In genomic region chr11:96790681-96791080, GRCm38 (mm10) we compare ENCODE assay signal across 9 mouse cellular contexts. TPM values are rescaled to one million over a fixed set of nuclear protein-coding genes. Genes with fewer than 3 reads are reported as not detected.
DNase-seq lines count a peak whose midpoint lies in the region; ATAC-seq and TF ChIP-seq lines count a peak whose summit lies in the region.
"Had no signal": no experiment of that assay in that cellular context is flagged by ENCODE, and none has a peak within 500 bp of the region (broad histone marks: within the 10 kb centered on the region; RNA-seq: fewer than 3 reads in every experiment).

No protein-coding gene starts in this region.

- no peak for DNase-seq in stomach, postnatal 0 days (ENCODE audit: low spot score)
- no peak for DNase-seq in forebrain, embryonic 11.5 days (ENCODE audit: low spot score)
- no peak for DNase-seq in limb, embryonic 14.5 days (ENCODE audit: low spot score)
- no peak for DNase-seq in adrenal gland, postnatal 4 days (ENCODE audit: low spot score in 2 of 2)
- no peak for DNase-seq in left cerebral cortex, postnatal 10 days (ENCODE audit: extremely low spot score in 1 of 2, low spot score in 2 of 2)
- DNase-seq: adrenal gland, adult 8-10 months had no signal

- H3K27ac ChIP-seq in stomach, embryonic 14.5 days (ENCODE audit: low read length), result no peak overlapping the region
- no peak overlapping the region for H3K27ac ChIP-seq in stomach, postnatal 0 days (replicated peaks)
- H3K27ac ChIP-seq in forebrain, embryonic 11.5 days (ENCODE audit: low read depth, low read length), result no peak overlapping the region
- no peak overlapping the region for H3K27ac ChIP-seq in limb, embryonic 14.5 days (replicated peaks; ENCODE audit: low read depth, low read length)
- H3K27ac ChIP-seq in stomach, embryonic 16.5 days (ENCODE audit: low read length), result no peak overlapping the region

- no peaks in the 10 kb centered on the region for H3K27me3 ChIP-seq in stomach, embryonic 14.5 days (ENCODE audit: control insufficient read depth, insufficient read depth, low read length)
- H3K27me3 ChIP-seq in stomach, postnatal 0 days (ENCODE audit: control insufficient read depth, insufficient read depth, low read length), result no peaks in the 10 kb centered on the region
- no peaks in the 10 kb centered on the region for H3K27me3 ChIP-seq in forebrain, embryonic 11.5 days (ENCODE audit: control insufficient read depth, insufficient read depth, low read length)
- H3K27me3 ChIP-seq in limb, embryonic 14.5 days (ENCODE audit: control insufficient read depth, insufficient read depth, low read length), result no peaks in the 10 kb centered on the region
- H3K27me3 ChIP-seq in stomach, embryonic 16.5 days (ENCODE audit: control insufficient read depth, insufficient read depth, low read length), result no peaks in the 10 kb centered on the region

- no peaks in the 10 kb centered on the region for H3K9me3 ChIP-seq in stomach, embryonic 14.5 days (ENCODE audit: control insufficient read depth, low read depth, low read length)
- no peaks in the 10 kb centered on the region for H3K9me3 ChIP-seq in stomach, postnatal 0 days (ENCODE audit: control insufficient read depth, low read length)
- no peaks in the 10 kb centered on the region for H3K9me3 ChIP-seq in forebrain, embryonic 11.5 days (ENCODE audit: control insufficient read depth, low read length)
- no peaks in the 10 kb centered on the region for H3K9me3 ChIP-seq in limb, embryonic 14.5 days (ENCODE audit: control insufficient read depth, low read length)
- no peaks in the 10 kb centered on the region for H3K9me3 ChIP-seq in stomach, embryonic 16.5 days (replicated peaks; ENCODE audit: control insufficient read depth, low read length)

- intact Hi-C loops in left cerebral cortex, postnatal 10 days (cut with DNase I), result no loop called here

- H3K9ac ChIP-seq in stomach, embryonic 14.5 days (replicated peaks; ENCODE audit: low read depth, low read length), result 0 out of 2 replicates have a peak overlapping the region, but pooled peaks have one; percentile 18
- no peak overlapping the region; the same call in 1 of the 2 replicates for H3K9ac ChIP-seq in stomach, postnatal 0 days (ENCODE audit: low read length)
- peak overlapping the region; percentile 47 for H3K9ac ChIP-seq in forebrain, embryonic 11.5 days (ENCODE audit: low read length)
- H3K9ac ChIP-seq in limb, embryonic 14.5 days (ENCODE audit: low read depth, low read length, severe bottlenecking), result 0 out of 2 replicates have a peak overlapping the region, but pooled peaks have one; percentile 94
- H3K9ac ChIP-seq in stomach, embryonic 16.5 days (ENCODE audit: low read length), result 0 out of 2 replicates have a peak overlapping the region, but pooled peaks have one; percentile 9

- H3K4me3 ChIP-seq in stomach, embryonic 14.5 days (ENCODE audit: low read depth, low read length), result peak overlapping the region; percentile 90
- no peak overlapping the region for H3K4me3 ChIP-seq in stomach, postnatal 0 days (ENCODE audit: low read depth, low read length)
- peak overlapping the region; percentile 93 for H3K4me3 ChIP-seq in forebrain, embryonic 11.5 days (ENCODE audit: low read depth, low read length)
- H3K4me3 ChIP-seq in limb, embryonic 14.5 days (replicated peaks; ENCODE audit: low read length), result peak overlapping the region; percentile 86
- peak overlapping the region; percentile 92 for H3K4me3 ChIP-seq in stomach, embryonic 16.5 days (replicated peaks; ENCODE audit: low read length)

- H3K4me2 ChIP-seq in stomach, embryonic 14.5 days (replicated peaks; ENCODE audit: low read depth, low read length), result peak overlapping the region; percentile 92
- H3K4me2 ChIP-seq in stomach, postnatal 0 days (replicated peaks; ENCODE audit: low read depth), result no peak overlapping the region
- H3K4me2 ChIP-seq in forebrain, embryonic 11.5 days (ENCODE audit: low read depth, low read length, severe bottlenecking), result peak overlapping the region; percentile 89
- peak overlapping the region; percentile 90 for H3K4me2 ChIP-seq in limb, embryonic 14.5 days (replicated peaks; ENCODE audit: low read depth, low read length, severe bottlenecking)
- H3K4me2 ChIP-seq in stomach, embryonic 16.5 days (ENCODE audit: low read depth, low read length), result peak overlapping the region; percentile 81

- peaks cover 8% of the 10 kb centered on the region; the same call in 1 of the 2 replicates for H3K4me1 ChIP-seq in stomach, embryonic 14.5 days (ENCODE audit: control insufficient read depth, insufficient read depth, low read length)
- H3K4me1 ChIP-seq in stomach, postnatal 0 days (replicated peaks; ENCODE audit: control insufficient read depth, insufficient read depth), result peaks cover 6% of the 10 kb centered on the region
- H3K4me1 ChIP-seq in forebrain, embryonic 11.5 days (replicated peaks; ENCODE audit: control insufficient read depth, insufficient read depth, low read length), result peaks cover 9% of the 10 kb centered on the region
- peaks cover 12% of the 10 kb centered on the region for H3K4me1 ChIP-seq in limb, embryonic 14.5 days (ENCODE audit: control insufficient read depth, insufficient read depth, low read length)
- H3K4me1 ChIP-seq in stomach, embryonic 16.5 days (ENCODE audit: control insufficient read depth, insufficient read depth, low read length), result peaks cover 13% of the 10 kb centered on the region

- TF ChIP-seq EP300 in stomach, postnatal 0 days (optimal IDR thresholded peaks at IDR 0.05), result no peak

- no peak for TF ChIP-seq CTCF in stomach, postnatal 0 days (IDR thresholded peaks at IDR 0.05; ENCODE audit: low read depth)

- no peak for TF ChIP-seq POLR2A in limb, embryonic 14.5 days (IDR thresholded peaks at IDR 0.05; ENCODE audit: borderline replicate concordance, extremely low read depth, insufficient read depth, insufficient read length)

- H3K36me3 ChIP-seq in stomach, embryonic 14.5 days (ENCODE audit: control insufficient read depth, insufficient read depth, low read length), result peaks cover 17% of the 10 kb centered on the region; the same call in 1 of the 2 replicates
- no peaks in the 10 kb centered on the region for H3K36me3 ChIP-seq in stomach, postnatal 0 days (ENCODE audit: control insufficient read depth, insufficient read depth, low read length)
- H3K36me3 ChIP-seq in forebrain, embryonic 11.5 days (ENCODE audit: control insufficient read depth, insufficient read depth, low read length), result no peaks in the 10 kb centered on the region; the same call in 1 of the 2 replicates
- peaks cover 8% of the 10 kb centered on the region; the same call in 1 of the 2 replicates for H3K36me3 ChIP-seq in limb, embryonic 14.5 days (ENCODE audit: control insufficient read depth, insufficient read depth, low read length)
- H3K36me3 ChIP-seq in stomach, embryonic 16.5 days (ENCODE audit: control insufficient read depth, insufficient read depth, low read length), result no peaks in the 10 kb centered on the region

- WGBS in stomach, embryonic 14.5 days, result 17% methylated on average over 1 of the region's 1 CpGs
- WGBS in stomach, postnatal 0 days, result 10% methylated on average over 1 of the region's 1 CpGs
- 0% methylated on average over 1 of the region's 1 CpGs for WGBS in forebrain, embryonic 11.5 days
- WGBS in limb, embryonic 14.5 days, result 4% methylated on average over 1 of the region's 1 CpGs
- 7% methylated on average over 1 of the region's 1 CpGs for WGBS in stomach, embryonic 16.5 days

- no peak for ATAC-seq in stomach, embryonic 14.5 days (ENCODE audit: insufficient number of reproducible peaks, insufficient read depth, low FRiP score, low read depth)
- no peak for ATAC-seq in stomach, postnatal 0 days (ENCODE audit: low FRiP score, low TSS enrichment)
- ATAC-seq in forebrain, embryonic 11.5 days (replicated peaks; ENCODE audit: low FRiP score), result no peak
- ATAC-seq in limb, embryonic 14.5 days (ENCODE audit: low FRiP score, low read depth), result no peak
- ATAC-seq in stomach, embryonic 16.5 days (ENCODE audit: insufficient read depth, low FRiP score), result no peak
- ATAC-seq in megakaryocyte progenitor cell, adult 5-6 weeks (replicated peaks; ENCODE audit: poor library complexity), result no peak

RNA-seq across cellular contexts. Expression of gene Cbx1, which starts 1.8 kb away (rescaled TPM):
- polyA plus RNA-seq in stomach, embryonic 14.5 days (2014; fragmentation: Nextera tagmentation; extraction: Ambion mirVana), result 100 and 105 TPM in 2 replicates
- polyA plus RNA-seq in stomach, postnatal 0 days (2015; fragmentation: Nextera tagmentation; extraction: Ambion mirVana), result 30.5 and 38.7 TPM in 2 replicates
- polyA plus RNA-seq in forebrain, embryonic 11.5 days (2014; fragmentation: Nextera tagmentation; extraction: Ambion mirVana), result 140 and 150 TPM in 2 replicates
- 68.4 and 98.9 TPM in 2 replicates for polyA plus RNA-seq in limb, embryonic 14.5 days (2012; rRNA removed)
- 87.8 and 98.5 TPM in 2 replicates for polyA plus RNA-seq in limb, embryonic 14.5 days (2014; fragmentation: Nextera tagmentation; extraction: Ambion mirVana)
- polyA plus RNA-seq in stomach, embryonic 16.5 days (2015; fragmentation: Nextera tagmentation; extraction: Ambion mirVana), result 67.5 and 75.1 TPM in 2 replicates
- total RNA-seq in adrenal gland, postnatal 4 days (2021), result 100 to 1,000 TPM in 1 of 2 experiments, 10 to 100 TPM in 1; 93.5 to 109 TPM
- total RNA-seq in megakaryocyte progenitor cell, adult 5-6 weeks (2015), result 61.3 and 70.5 TPM in 2 replicates
- total RNA-seq in megakaryocyte progenitor cell, adult 5-6 weeks (2017), result 94.4 and 116 TPM in 2 replicates
- 10 to 100 TPM; 49.3 to 52.2 TPM for total RNA-seq in left cerebral cortex, postnatal 10 days (2021)

RNA-seq across cellular contexts. Expression of gene Snx11, which starts 13.3 kb away (rescaled TPM):
- 8.3 and 9.6 TPM in 2 replicates for polyA plus RNA-seq in stomach, embryonic 14.5 days (2014; fragmentation: Nextera tagmentation; extraction: Ambion mirVana)
- 17.6 and 17.8 TPM in 2 replicates for polyA plus RNA-seq in stomach, postnatal 0 days (2015; fragmentation: Nextera tagmentation; extraction: Ambion mirVana)
- 17.5 and 26.9 TPM in 2 replicates for polyA plus RNA-seq in forebrain, embryonic 11.5 days (2014; fragmentation: Nextera tagmentation; extraction: Ambion mirVana)
- polyA plus RNA-seq in limb, embryonic 14.5 days (2012; rRNA removed), result 28.3 and 28.7 TPM in 2 replicates
- polyA plus RNA-seq in limb, embryonic 14.5 days (2014; fragmentation: Nextera tagmentation; extraction: Ambion mirVana), result 11.9 and 13.3 TPM in 2 replicates
- 14.6 and 14.9 TPM in 2 replicates for polyA plus RNA-seq in stomach, embryonic 16.5 days (2015; fragmentation: Nextera tagmentation; extraction: Ambion mirVana)
- 10 to 100 TPM; 27.8 TPM for total RNA-seq in adrenal gland, postnatal 4 days (2021)
- 8.6 and 9.6 TPM in 2 replicates for total RNA-seq in megakaryocyte progenitor cell, adult 5-6 weeks (2015)
- 16.9 and 17.3 TPM in 2 replicates for total RNA-seq in megakaryocyte progenitor cell, adult 5-6 weeks (2017)
- 10 to 100 TPM; 43.1 to 43.2 TPM for total RNA-seq in left cerebral cortex, postnatal 10 days (2021)

RNA-seq across cellular contexts. Expression of gene Nfe2l1, which starts 39.1 kb away (rescaled TPM):
- polyA plus RNA-seq in stomach, embryonic 14.5 days (2014; fragmentation: Nextera tagmentation; extraction: Ambion mirVana), result 30.4 and 36.4 TPM in 2 replicates
- polyA plus RNA-seq in stomach, postnatal 0 days (2015; fragmentation: Nextera tagmentation; extraction: Ambion mirVana), result 32.4 and 35.6 TPM in 2 replicates
- polyA plus RNA-seq in forebrain, embryonic 11.5 days (2014; fragmentation: Nextera tagmentation; extraction: Ambion mirVana), result 38.6 and 42.9 TPM in 2 replicates
- polyA plus RNA-seq in limb, embryonic 14.5 days (2012; rRNA removed), result 94.5 and 125 TPM in 2 replicates
- 42.0 and 49.6 TPM in 2 replicates for polyA plus RNA-seq in limb, embryonic 14.5 days (2014; fragmentation: Nextera tagmentation; extraction: Ambion mirVana)
- polyA plus RNA-seq in stomach, embryonic 16.5 days (2015; fragmentation: Nextera tagmentation; extraction: Ambion mirVana), result 64.8 and 65.7 TPM in 2 replicates
- total RNA-seq in adrenal gland, postnatal 4 days (2021), result 100 to 1,000 TPM; 269 to 272 TPM
- 39.0 and 39.8 TPM in 2 replicates for total RNA-seq in megakaryocyte progenitor cell, adult 5-6 weeks (2015)
- total RNA-seq in megakaryocyte progenitor cell, adult 5-6 weeks (2017), result 41.0 and 42.5 TPM in 2 replicates
- 100 to 1,000 TPM; 167 to 175 TPM for total RNA-seq in left cerebral cortex, postnatal 10 days (2021)

RNA-seq across cellular contexts. Expression of gene Copz2, which starts 59.0 kb away (rescaled TPM):
- polyA plus RNA-seq in stomach, embryonic 14.5 days (2014; fragmentation: Nextera tagmentation; extraction: Ambion mirVana), result 136 and 141 TPM in 2 replicates
- polyA plus RNA-seq in stomach, postnatal 0 days (2015; fragmentation: Nextera tagmentation; extraction: Ambion mirVana), result 84.7 and 95.1 TPM in 2 replicates
- 33.2 and 33.8 TPM in 2 replicates for polyA plus RNA-seq in forebrain, embryonic 11.5 days (2014; fragmentation: Nextera tagmentation; extraction: Ambion mirVana)
- 117 and 141 TPM in 2 replicates for polyA plus RNA-seq in limb, embryonic 14.5 days (2012; rRNA removed)
- polyA plus RNA-seq in limb, embryonic 14.5 days (2014; fragmentation: Nextera tagmentation; extraction: Ambion mirVana), result 201 and 210 TPM in 2 replicates
- 124 and 136 TPM in 2 replicates for polyA plus RNA-seq in stomach, embryonic 16.5 days (2015; fragmentation: Nextera tagmentation; extraction: Ambion mirVana)
- total RNA-seq in adrenal gland, postnatal 4 days (2021), result 10 to 100 TPM; 53.2 to 62.5 TPM
- total RNA-seq in megakaryocyte progenitor cell, adult 5-6 weeks (2015), result 6.2 and 6.5 TPM in 2 replicates
- total RNA-seq in megakaryocyte progenitor cell, adult 5-6 weeks (2017), result 3.3 and 4.0 TPM in 2 replicates
- 1 to 10 TPM; 2.5 to 3.1 TPM for total RNA-seq in left cerebral cortex, postnatal 10 days (2021)
